Mouse (Mus musculus) lung, postnatal 0 days (tissue): ENCODE data around the gene Ssbp3.

Source experiments
- CTCF ChIP-seq: IDR thresholded peaks from 2 replicates; pipeline ENCODE4 v1.5.1; 2016; ENCODE audit warnings: antibody characterized with exemption, mild to moderate bottlenecking
- EP300 ChIP-seq: IDR thresholded peaks from 2 replicates; pipeline ENCODE4 v1.6.1; 2016; ENCODE audit warnings: antibody characterized with exemption, mild to moderate bottlenecking, control low read depth

- TF ChIP-seq CTCF = no peak
- no peak for TF ChIP-seq EP300
Observed at GRCm38 (mm10) chr4:106915265-106915664, 4.8 kb downstream of the Ssbp3 start.
